Mouse (Mus musculus): ENCODE measurements around the gene Slc43a1. TPM values are rescaled to one million over a fixed set of nuclear protein-coding genes. Genes with fewer than 3 reads are reported as not detected.

Slc43a1 gene
- polyA plus RNA-seq, 1 experiment from 2014 or later, result 10.2 TPM

DNA sequence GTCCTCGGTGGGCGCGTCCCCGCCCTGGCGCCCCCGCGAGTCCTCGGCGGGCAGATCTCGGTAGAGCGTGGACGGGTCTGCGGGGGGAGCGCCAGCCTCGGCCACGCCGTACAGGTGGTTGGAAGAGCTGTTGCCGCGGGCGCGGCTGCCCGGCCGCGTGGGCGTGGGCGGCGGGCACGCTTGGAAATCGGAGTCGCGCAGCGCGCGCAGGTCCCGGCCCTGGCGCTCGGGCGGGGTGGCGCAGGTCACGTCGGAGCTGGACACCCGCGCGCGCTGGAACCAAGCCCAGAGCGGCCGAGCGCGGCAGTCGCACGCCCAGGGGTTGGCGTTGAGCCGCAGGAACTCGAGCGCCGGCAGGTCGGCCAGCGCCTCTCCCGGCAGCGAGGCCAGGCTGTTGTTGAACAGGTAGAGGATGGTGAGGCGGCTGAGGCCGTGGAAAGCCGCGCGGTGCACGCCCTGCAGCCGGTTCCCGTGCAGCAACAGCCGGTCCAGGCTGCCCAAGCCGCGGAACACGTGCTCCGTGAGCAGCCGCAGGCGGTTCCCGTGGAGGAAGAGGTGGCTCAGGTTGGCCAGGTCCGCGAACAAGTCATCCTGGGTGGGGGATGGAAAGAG lies 33.6 kb downstream of the Slc43a1 start:
- Histone ChIP-seq H3K9ac (replicated peaks) (peak overlapping the region; percentile 34; the same call in 1 of the 2 replicates), H3K27me3 (peaks cover 97% of the 10 kb centered on the region)
- 1% methylated on average over 75 of the region's 78 CpGs for WGBS

DNA sequence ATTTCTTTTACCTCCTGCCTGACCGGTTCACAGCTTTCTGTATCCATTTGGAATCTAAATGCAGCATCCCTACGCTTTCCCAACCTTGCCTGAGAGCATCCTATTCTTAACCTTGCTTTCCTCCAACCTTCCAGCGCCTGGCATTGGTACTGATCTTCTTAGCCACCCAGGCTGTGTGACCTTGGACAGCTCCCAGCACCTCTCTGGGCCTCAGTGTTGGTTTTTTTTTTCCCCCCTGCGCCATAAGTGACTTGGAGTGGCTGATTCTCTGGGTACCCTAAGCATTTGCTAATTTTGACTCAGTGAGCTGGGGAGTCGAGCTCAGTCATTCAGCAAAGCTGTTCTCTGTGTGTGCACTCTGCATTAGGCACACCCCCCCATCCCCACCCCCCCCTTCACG lies 37.2 kb downstream of the Slc43a1 start:
- H3K27me3 ChIP-seq, result peaks cover 70% of the 10 kb centered on the region
- H3K27ac ChIP-seq (replicated peaks), result no peak overlapping the region
- no peak for ATAC-seq (ENCODE audit: low FRiP score, low read depth)
- H3K4me1 ChIP-seq, result peaks cover 14% of the 10 kb centered on the region
- no peaks in the 10 kb centered on the region for H3K9me3 ChIP-seq
- H3K36me3 ChIP-seq, result no peaks in the 10 kb centered on the region
- no peak overlapping the region for H3K4me2 ChIP-seq (replicated peaks)
- 59% methylated on average over 6 of the region's 6 CpGs for WGBS
- H3K9ac ChIP-seq (replicated peaks), result no peak overlapping the region
- H3K4me3 ChIP-seq, result no peak overlapping the region

More for the DNA sequence above, 33.6 kb downstream of the Slc43a1 start:
- Histone ChIP-seq H3K4me3 (peak overlapping the region; percentile 48), H3K4me2 (replicated peaks) (peak overlapping the region; percentile 74), H3K4me1 (peaks cover 14% of the 10 kb centered on the region), H3K27ac (replicated peaks) (no peak overlapping the region), H3K36me3 (no peaks in the 10 kb centered on the region), H3K9me3 (no peaks in the 10 kb centered on the region)
- ATAC-seq (ENCODE audit: low FRiP score, low read depth), result peak; percentile 16

DNA sequence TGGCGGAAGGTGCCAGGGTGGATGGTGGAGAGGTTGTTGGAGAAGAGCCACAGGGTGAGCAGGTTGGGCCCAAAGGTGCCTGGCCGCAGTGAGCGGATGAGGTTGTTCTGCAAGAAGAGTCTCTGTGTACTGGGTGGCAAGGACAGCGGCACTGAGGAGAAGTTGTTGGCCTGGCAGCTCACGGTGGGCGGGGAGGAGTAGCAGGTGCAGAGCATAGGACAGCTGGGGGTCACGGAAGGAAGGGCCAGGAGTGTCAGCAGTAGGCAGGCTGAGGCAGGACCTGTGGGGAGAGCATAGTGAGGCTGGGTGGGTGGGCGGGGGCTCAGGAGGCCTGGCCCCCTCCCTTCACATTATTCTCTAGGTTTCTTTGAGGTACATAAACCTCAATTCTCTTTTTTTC lies 41.9 kb downstream of the Slc43a1 start:
- H3K4me2 ChIP-seq (replicated peaks), result no peak overlapping the region
- 80% methylated on average over 8 of the region's 8 CpGs for WGBS
- H3K9ac ChIP-seq (replicated peaks), result no peak overlapping the region
- H3K9me3 ChIP-seq, result no peaks in the 10 kb centered on the region
- no peak overlapping the region for H3K4me3 ChIP-seq
- H3K36me3 ChIP-seq, result no peaks in the 10 kb centered on the region
- no peak for ATAC-seq (ENCODE audit: low FRiP score, low read depth)
- H3K27ac ChIP-seq (replicated peaks), result no peak overlapping the region
- peaks cover 70% of the 10 kb centered on the region for H3K27me3 ChIP-seq
- H3K4me1 ChIP-seq, result peaks cover 16% of the 10 kb centered on the region

DNA sequence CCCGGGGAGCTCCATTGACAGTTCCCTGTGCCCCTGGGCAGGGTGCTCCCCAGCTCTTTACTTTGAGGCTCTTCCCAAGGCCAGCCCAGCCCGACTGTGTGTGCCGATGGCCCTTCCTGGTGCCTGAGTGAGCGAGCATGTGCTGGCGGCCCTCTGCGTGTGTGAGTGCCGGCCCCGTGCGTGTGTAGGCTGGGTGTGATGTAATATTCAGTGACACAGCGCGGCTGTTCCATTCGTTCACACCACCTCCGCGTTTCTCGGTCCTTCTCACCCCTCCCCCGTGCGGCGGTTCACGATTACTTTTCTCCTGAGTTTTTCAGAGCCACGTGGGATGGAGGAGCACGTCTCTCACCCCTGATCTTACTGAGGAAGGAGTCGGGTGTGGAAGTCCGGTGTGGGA lies 44.0 kb downstream of the Slc43a1 start:
- Histone ChIP-seq H3K27ac (replicated peaks) (no peak overlapping the region), H3K4me3 (0 out of 2 replicates have a peak overlapping the region, but pooled peaks have one; percentile 3), H3K9me3 (no peaks in the 10 kb centered on the region), H3K36me3 (no peaks in the 10 kb centered on the region), H3K4me2 (replicated peaks) (peak overlapping the region; percentile 49), H3K9ac (replicated peaks) (no peak overlapping the region), H3K27me3 (peaks cover 77% of the 10 kb centered on the region), H3K4me1 (peaks cover 30% of the 10 kb centered on the region)
- 8% methylated on average over 23 of the region's 23 CpGs for WGBS
- no peak for ATAC-seq (ENCODE audit: low FRiP score, low read depth)

DNA sequence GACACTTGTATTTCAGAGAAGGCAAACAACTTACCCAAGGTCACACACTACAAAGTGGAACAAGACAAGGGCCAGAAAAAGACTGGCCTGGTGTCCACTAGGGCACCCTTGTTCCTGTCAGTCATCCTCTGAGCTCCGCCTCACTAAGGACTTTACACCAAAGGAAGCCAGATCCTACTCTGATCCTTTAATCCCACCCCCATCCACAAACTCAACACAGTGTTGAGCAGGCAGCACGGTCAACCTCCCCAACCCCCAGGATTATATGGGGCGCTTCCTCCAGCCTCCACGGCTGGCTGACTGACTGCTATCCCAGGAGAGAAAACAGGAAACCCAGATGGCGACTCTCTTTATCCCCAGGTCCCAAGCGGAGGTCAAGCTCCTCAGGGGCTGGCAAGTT lies 44.4 kb downstream of the Slc43a1 start:
- WGBS, result under 1% methylated on average over 6 of the region's 6 CpGs
- peaks cover 35% of the 10 kb centered on the region for H3K4me1 ChIP-seq
- ATAC-seq (ENCODE audit: low FRiP score, low read depth), result 0 out of 2 replicates have a peak, but pooled peaks have one; percentile 7
- H3K4me2 ChIP-seq (replicated peaks), result peak overlapping the region; percentile 49
- H3K27me3 ChIP-seq, result peaks cover 82% of the 10 kb centered on the region
- no peaks in the 10 kb centered on the region for H3K9me3 ChIP-seq
- no peak overlapping the region for H3K27ac ChIP-seq (replicated peaks)
- H3K4me3 ChIP-seq, result peak overlapping the region; percentile 24
- no peak overlapping the region for H3K9ac ChIP-seq (replicated peaks)
- H3K36me3 ChIP-seq, result no peaks in the 10 kb centered on the region

DNA sequence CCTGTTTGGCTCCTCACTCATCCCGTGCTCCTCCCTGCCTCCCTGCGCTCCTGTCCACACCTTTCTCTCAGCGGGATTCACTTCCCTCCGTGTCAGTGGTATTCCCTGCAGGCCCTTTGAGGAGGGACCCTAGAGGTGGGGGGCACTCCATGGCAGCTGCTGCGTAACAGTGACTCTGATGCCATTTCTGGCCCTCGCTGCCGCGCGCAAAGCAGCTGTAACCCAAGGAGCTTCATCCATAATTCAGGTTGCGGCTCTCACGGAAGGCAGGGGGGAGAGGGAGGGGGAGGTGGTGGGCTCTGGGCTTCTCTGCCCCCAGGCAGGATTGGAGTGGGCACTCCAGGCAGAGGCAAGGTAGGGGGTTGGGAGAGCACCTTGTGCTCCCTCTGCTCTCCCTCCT lies 44.9 kb downstream of the Slc43a1 start:
- Histone ChIP-seq H3K9ac (replicated peaks) (no peak overlapping the region), H3K4me2 (replicated peaks) (peak overlapping the region; percentile 49), H3K4me1 (peaks cover 39% of the 10 kb centered on the region), H3K27ac (replicated peaks) (no peak overlapping the region), H3K9me3 (no peaks in the 10 kb centered on the region), H3K36me3 (no peaks in the 10 kb centered on the region), H3K4me3 (peak overlapping the region; percentile 24), H3K27me3 (peaks cover 86% of the 10 kb centered on the region)
- ATAC-seq (ENCODE audit: low FRiP score, low read depth), result no peak
- 2% methylated on average over 11 of the region's 11 CpGs for WGBS

DNA sequence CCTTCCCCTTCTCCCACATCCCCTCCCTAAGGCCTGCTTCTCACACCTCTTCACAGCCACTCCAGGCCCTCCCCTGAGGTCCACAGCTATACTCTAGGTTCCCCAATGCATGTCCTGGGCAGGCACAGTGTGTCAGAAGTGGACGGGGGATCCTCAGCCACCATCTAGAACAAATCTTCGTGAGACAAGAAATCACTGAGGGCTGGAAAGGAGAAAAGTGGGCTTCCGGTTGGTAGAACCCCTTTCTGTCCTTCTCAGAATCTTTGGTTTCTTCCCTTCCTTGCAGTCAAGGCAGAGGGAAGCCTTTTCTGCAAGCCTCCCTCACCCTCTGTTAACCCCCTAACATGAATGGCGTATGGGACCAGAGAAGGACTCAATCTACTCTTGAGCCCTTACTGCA lies 45.3 kb downstream of the Slc43a1 start:
- Histone ChIP-seq H3K9me3 (no peaks in the 10 kb centered on the region), H3K27ac (replicated peaks) (no peak overlapping the region), H3K4me3 (0 out of 2 replicates have a peak overlapping the region, but pooled peaks have one; percentile 24), H3K4me2 (replicated peaks) (peak overlapping the region; percentile 49), H3K9ac (replicated peaks) (no peak overlapping the region), H3K36me3 (no peaks in the 10 kb centered on the region), H3K27me3 (peaks cover 90% of the 10 kb centered on the region), H3K4me1 (peaks cover 42% of the 10 kb centered on the region)
- 64% methylated on average over 4 of the region's 4 CpGs for WGBS
- ATAC-seq (ENCODE audit: low FRiP score, low read depth), result no peak

DNA sequence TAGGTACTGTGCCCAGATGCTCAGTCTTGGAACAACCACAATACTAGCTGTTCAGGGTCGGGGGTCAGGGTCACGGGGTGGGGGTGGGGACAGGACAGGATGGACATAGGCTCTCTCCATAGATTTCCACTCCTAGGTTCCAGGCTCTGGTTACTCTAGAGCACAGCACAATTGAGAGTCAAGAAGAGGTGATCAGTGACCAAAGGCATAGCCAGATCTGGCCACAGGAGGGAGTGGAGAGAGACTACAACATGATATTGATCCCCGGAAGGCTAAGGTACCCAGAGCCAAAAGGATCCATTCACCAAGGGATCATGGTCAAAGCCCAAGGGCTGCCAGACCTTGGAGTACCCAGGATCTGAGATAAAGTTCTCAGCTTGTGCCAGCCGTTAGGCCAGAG lies 46.0 kb downstream of the Slc43a1 start:
- H3K27me3 ChIP-seq, result peaks cover 97% of the 10 kb centered on the region
- H3K4me1 ChIP-seq, result peaks cover 48% of the 10 kb centered on the region
- peak overlapping the region; percentile 62 for H3K4me3 ChIP-seq
- peak overlapping the region; percentile 94 for H3K4me2 ChIP-seq (replicated peaks)
- no peak overlapping the region for H3K9ac ChIP-seq (replicated peaks)
- no peaks in the 10 kb centered on the region for H3K9me3 ChIP-seq
- H3K36me3 ChIP-seq, result no peaks in the 10 kb centered on the region
- H3K27ac ChIP-seq (replicated peaks), result no peak overlapping the region
- ATAC-seq (ENCODE audit: low FRiP score, low read depth), result no peak
- WGBS, result 53% methylated on average over 4 of the region's 4 CpGs

DNA sequence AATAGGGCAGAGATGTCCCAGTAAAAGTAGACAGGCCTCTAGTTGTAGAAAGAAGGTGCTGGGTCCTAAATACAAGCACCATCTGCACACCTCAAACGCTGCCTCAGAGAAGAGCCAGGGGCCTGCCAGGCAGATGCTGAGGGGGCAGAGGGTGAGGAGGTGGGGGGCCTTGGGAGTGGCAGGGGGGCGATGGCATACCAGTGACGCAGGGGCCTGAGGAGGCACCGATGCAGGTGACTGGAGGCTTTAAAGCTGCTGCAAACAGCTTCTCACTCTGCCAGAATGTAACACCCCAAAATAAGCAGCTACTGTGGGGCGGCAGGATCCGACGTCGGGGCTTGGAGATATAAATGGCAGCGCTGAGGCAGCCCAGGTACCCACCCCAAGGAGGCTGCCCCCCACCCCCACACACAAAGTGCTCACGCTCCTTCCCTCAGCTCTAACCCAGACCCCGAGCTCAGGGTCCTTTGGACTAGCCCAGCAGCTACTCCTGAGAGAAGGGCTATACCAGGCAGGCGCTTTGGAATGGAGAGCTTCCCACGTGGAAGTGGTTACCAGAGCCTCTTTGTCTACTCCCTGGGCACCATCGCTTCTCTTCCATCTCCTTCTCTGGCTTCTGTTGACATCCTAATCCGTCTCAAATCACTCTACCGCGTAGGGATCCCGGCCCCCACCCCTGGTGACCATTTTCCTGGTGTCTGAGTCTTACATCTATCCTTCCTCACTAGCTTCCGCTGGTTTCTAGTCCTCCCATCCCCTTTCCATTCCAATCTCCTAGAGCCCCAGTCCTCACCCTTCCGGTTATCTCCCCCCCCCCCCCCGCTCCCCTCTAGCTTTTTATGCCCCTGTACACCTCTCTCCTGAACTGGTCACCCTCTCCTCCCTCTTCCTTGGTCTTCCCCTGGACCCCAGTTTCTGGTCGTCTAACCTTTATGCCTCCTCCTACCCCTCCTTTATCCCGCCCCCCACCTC lies 46.7 kb downstream of the Slc43a1 start:
- Histone ChIP-seq H3K36me3 (no peaks in the 10 kb centered on the region), H3K4me1 (peaks cover 48% of the 10 kb centered on the region), H3K9me3 (no peaks in the 10 kb centered on the region), H3K4me2 (replicated peaks) (peak overlapping the region; percentile 94), H3K4me3 (peak overlapping the region; percentile 62), H3K27ac (replicated peaks) (no peak overlapping the region), H3K27me3 (peaks cover 93% of the 10 kb centered on the region), H3K9ac (replicated peaks) (0 out of 2 replicates have a peak overlapping the region, but pooled peaks have one; percentile 25)
- no peak for ATAC-seq (ENCODE audit: low FRiP score, low read depth)
- 11% methylated on average over 20 of the region's 23 CpGs for WGBS

DNA sequence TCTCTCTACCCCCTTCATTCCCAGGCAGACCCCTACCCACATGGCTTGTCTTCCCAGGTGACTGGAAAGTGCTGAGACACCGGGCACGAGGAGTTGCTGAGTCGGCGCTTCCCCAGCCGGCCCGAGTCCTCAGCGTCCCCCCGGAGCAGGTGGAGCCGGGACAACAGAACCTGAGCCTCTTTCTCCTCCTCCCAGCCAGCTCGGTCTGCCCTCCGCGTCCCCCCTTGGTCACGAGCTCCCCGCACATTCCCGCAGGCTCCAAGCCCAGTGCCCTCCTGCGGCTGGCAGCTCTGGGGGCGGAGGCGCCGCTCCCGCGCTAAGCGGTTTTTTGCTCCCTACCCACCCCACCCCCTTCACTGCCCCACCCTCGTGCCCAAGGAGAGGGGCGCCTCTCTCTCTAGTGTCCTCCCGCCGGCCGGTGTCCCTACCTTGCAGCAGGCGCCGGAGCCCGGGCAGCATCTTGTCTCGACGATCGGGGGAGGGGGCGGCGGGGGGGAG lies 47.6 kb downstream of the Slc43a1 start, which contains the start of gene Rtn4rl2:
TSS of gene Rtn4rl2 (minus strand) at position 477 of the 498 bp plus-strand sequence.
- Histone ChIP-seq H3K36me3 (no peaks in the 10 kb centered on the region), H3K27me3 (peaks cover 93% of the 10 kb centered on the region), H3K9me3 (no peaks in the 10 kb centered on the region), H3K4me1 (peaks cover 48% of the 10 kb centered on the region), H3K27ac (replicated peaks) (no peak within 1 kb of the TSS; the same call in 1 of the 2 replicates), H3K4me3 (peak within 1 kb of the TSS; percentile 62), H3K4me2 (replicated peaks) (peak within 1 kb of the TSS; percentile 94), H3K9ac (replicated peaks) (peak within 1 kb of the TSS; percentile 58)
- 2% methylated on average over 31 of the region's 35 CpGs for WGBS
- ATAC-seq (ENCODE audit: low FRiP score, low read depth), result peak; percentile 16

DNA sequence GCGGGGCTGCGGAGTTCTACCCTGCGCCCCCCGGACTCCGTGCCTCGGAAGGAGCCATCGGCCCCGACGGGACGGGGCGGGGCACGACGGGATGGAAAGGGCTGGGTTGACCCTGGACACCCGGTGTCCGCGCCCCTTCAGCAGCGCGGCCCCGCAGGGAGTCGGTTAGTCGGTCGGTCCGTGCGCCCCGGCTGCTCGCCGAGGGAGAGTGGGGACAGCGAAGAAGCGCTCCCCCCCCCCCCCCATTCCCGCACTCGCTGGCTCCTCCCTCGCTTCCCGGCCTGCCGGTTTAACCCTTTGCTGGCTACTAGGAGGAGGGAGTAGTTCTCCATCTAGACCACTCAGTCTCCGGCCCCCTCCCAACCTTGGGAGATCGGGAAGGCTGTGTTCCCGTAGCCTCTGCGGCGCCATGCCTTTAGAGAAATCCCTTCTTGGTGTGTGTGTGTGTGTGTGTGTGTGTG lies 48.2 kb downstream of the Slc43a1 start:
- Histone ChIP-seq H3K4me3 (peak overlapping the region; percentile 62), H3K9ac (replicated peaks) (peak overlapping the region; percentile 58), H3K4me2 (replicated peaks) (peak overlapping the region; percentile 94), H3K36me3 (no peaks in the 10 kb centered on the region), H3K27me3 (peaks cover 89% of the 10 kb centered on the region), H3K27ac (replicated peaks) (no peak overlapping the region; the same call in 1 of the 2 replicates), H3K4me1 (peaks cover 48% of the 10 kb centered on the region), H3K9me3 (no peaks in the 10 kb centered on the region)
- peak; percentile 41 for ATAC-seq (ENCODE audit: low FRiP score, low read depth)
- 0% methylated on average over 32 of the region's 39 CpGs for WGBS
